Mouse (Mus musculus): ENCODE measurements around the gene Fam155a. TPM values are rescaled to one million over a fixed set of nuclear protein-coding genes. Genes with fewer than 3 reads are reported as not detected.

Gene Fam155a
- polyA plus RNA-seq, 1 experiment from 2014 or later: 0.96 TPM

DNA sequence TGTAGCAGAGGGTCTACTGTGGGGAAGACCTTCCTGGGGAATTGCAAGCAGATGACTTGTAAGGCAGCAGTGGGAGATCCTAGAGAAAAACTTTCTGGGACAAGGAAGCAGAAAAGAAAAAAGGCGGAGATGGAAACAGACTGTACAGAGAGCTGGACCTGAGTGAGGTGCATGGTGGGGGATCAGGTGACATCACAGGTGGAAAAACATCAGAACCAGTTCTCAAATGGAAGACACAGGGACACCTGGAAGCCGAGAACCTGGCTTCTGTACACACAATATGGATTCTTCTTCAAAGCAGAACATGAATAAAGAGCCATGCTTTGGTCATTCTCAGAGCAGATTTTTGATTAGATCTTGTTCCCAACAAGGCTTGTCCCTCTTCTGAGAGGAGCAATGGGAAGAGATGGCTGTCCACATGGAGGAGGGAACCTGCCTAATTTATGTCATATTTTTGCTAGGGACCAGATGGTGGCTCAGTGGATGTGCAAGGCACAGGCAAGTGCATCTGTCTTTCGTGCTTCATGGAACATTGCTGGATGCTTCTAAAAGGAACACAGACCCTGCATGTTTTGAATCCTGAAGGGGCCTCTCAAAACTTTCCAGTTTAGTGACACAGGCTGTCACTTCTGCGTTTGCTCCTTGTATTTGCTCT, 201.3 kb downstream of the Fam155a start:
- Histone ChIP-seq H3K4me2 (replicated peaks; ENCODE audit: low read depth) (no peak overlapping the region), H3K36me3 (ENCODE audit: control insufficient read depth, insufficient read depth) (no peaks in the 10 kb centered on the region), H3K4me1 (replicated peaks; ENCODE audit: control insufficient read depth, insufficient read depth, low read length) (no peaks in the 10 kb centered on the region), H3K9ac (ENCODE audit: low read depth, low read length) (no peak overlapping the region), H3K9me3 (ENCODE audit: control insufficient read depth) (no peaks in the 10 kb centered on the region), H3K27me3 (replicated peaks; ENCODE audit: control insufficient read depth, insufficient read depth, low read length) (no peaks in the 10 kb centered on the region), H3K27ac (ENCODE audit: low read depth, low read length) (no peak overlapping the region), H3K4me3 (ENCODE audit: low read depth, low read length) (no peak overlapping the region)
- no peak for ATAC-seq
- 74% methylated on average over 4 of the region's 4 CpGs for whole genome bisulfite sequencing
- no peak for TF ChIP-seq CTCF (IDR thresholded peaks at IDR 0.05; ENCODE audit: low read depth)

DNA sequence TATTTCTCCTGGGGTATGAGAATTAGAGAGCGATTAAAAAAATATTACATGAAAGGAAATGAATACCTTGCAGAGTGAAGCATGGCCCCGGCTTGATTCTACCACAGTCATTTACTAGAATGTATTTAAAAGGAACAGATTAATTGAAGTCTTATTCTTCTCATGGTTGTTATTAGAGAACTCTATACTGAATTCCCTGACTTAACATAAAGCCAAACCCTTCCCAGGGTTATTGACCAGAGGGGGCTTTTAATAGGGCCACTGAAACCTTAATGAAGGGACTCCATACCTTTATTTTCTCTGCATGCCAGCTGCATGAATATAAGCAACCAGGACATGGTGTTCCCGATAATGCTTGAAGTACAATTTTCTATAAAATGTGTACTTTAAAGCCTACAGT, 221.8 kb downstream of the Fam155a start:
- no peak for TF ChIP-seq CTCF (IDR thresholded peaks at IDR 0.05; ENCODE audit: low read depth)
- ATAC-seq: no peak

DNA sequence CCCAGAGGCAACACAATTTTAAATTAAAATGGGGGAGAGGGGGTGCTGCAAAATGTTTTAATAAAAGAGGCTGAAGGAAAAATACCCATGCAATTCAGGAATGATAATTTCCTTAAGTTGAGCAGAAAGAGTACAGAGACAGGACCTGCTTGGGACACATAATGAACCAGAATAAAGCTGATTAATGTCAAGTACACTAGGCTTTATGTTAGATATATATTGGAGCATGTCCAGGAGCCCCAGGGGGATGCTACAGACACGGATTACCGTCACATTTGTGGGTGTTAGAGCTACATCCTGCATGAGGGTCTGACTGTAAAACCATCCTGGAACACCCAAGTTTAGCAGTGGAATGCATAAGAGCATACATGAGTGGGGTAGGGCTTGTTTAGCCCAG, 223.4 kb downstream of the Fam155a start:
- H3K9me3 ChIP-seq (ENCODE audit: control insufficient read depth): no peaks in the 10 kb centered on the region

More for the DNA sequence above, 221.8 kb downstream of the Fam155a start:
- H3K36me3 ChIP-seq (ENCODE audit: control insufficient read depth, insufficient read depth): no peaks in the 10 kb centered on the region
- H3K4me1 ChIP-seq (replicated peaks; ENCODE audit: control insufficient read depth, insufficient read depth, low read length): no peaks in the 10 kb centered on the region
- H3K9ac ChIP-seq (ENCODE audit: low read depth, low read length): no peak overlapping the region
- no peaks in the 10 kb centered on the region for H3K27me3 ChIP-seq (replicated peaks; ENCODE audit: control insufficient read depth, insufficient read depth, low read length)
- no peak overlapping the region for H3K4me2 ChIP-seq (replicated peaks; ENCODE audit: low read depth)
- no peak overlapping the region for H3K4me3 ChIP-seq (ENCODE audit: low read depth, low read length)
- 94% methylated on average over 3 of the region's 3 CpGs for WGBS
- no peak overlapping the region for H3K27ac ChIP-seq (ENCODE audit: low read depth, low read length)
- H3K9me3 ChIP-seq (ENCODE audit: control insufficient read depth): no peaks in the 10 kb centered on the region

DNA sequence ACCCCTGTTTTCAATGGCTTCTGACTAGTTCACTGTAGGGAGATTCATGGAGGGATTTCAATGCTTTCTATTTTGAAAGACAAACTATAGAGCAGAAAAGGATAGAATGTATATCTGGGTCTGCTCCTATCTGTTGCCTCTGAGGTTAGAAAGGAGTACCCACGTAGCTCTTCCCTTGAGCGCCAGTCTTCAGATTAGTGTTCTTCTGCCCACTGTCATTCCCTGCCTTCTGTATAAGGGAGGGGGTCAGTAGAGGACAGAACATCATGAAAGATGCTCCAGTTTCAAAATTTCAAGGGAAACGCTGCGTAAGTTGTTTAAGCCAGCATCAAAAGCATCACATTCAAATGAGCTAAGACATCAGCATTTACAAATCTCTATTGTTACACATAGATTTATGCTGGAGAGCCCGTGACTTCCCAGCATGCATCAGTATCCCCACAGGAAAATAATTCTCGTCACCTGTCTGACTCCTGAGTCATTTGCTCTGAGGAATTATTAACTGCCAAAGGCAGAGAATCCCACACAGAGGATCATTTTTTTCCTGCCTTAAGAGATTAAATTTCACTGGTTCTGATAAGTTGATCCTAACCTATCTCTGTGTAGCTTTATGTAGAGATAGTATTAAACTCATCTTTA, 223.9 kb downstream of the Fam155a start:
- Histone ChIP-seq H3K4me1 (replicated peaks; ENCODE audit: control insufficient read depth, insufficient read depth, low read length) (no peaks in the 10 kb centered on the region), H3K9ac (ENCODE audit: low read depth, low read length) (no peak overlapping the region), H3K36me3 (ENCODE audit: control insufficient read depth, insufficient read depth) (no peaks in the 10 kb centered on the region), H3K27me3 (replicated peaks; ENCODE audit: control insufficient read depth, insufficient read depth, low read length) (no peaks in the 10 kb centered on the region), H3K4me2 (replicated peaks; ENCODE audit: low read depth) (no peak overlapping the region), H3K27ac (ENCODE audit: low read depth, low read length) (no peak overlapping the region), H3K9me3 (ENCODE audit: control insufficient read depth) (no peaks in the 10 kb centered on the region), H3K4me3 (ENCODE audit: low read depth, low read length) (no peak overlapping the region)
- 74% methylated on average over 6 of the region's 6 CpGs for WGBS
- ATAC-seq: no peak
- no peak for TF ChIP-seq CTCF (IDR thresholded peaks at IDR 0.05; ENCODE audit: low read depth)

More for the DNA sequence above, 223.4 kb downstream of the Fam155a start:
- H3K4me1 ChIP-seq (replicated peaks; ENCODE audit: control insufficient read depth, insufficient read depth, low read length): no peaks in the 10 kb centered on the region
- no peak for TF ChIP-seq CTCF (IDR thresholded peaks at IDR 0.05; ENCODE audit: low read depth)
- H3K27me3 ChIP-seq (replicated peaks; ENCODE audit: control insufficient read depth, insufficient read depth, low read length): no peaks in the 10 kb centered on the region
- no peak overlapping the region for H3K4me3 ChIP-seq (ENCODE audit: low read depth, low read length)
- H3K4me2 ChIP-seq (replicated peaks; ENCODE audit: low read depth): no peak overlapping the region
- H3K27ac ChIP-seq (ENCODE audit: low read depth, low read length): no peak overlapping the region
- no peaks in the 10 kb centered on the region for H3K36me3 ChIP-seq (ENCODE audit: control insufficient read depth, insufficient read depth)
- ATAC-seq: no peak
- 72% methylated on average over 2 of the region's 2 CpGs for WGBS
- H3K9ac ChIP-seq (ENCODE audit: low read depth, low read length): no peak overlapping the region

DNA sequence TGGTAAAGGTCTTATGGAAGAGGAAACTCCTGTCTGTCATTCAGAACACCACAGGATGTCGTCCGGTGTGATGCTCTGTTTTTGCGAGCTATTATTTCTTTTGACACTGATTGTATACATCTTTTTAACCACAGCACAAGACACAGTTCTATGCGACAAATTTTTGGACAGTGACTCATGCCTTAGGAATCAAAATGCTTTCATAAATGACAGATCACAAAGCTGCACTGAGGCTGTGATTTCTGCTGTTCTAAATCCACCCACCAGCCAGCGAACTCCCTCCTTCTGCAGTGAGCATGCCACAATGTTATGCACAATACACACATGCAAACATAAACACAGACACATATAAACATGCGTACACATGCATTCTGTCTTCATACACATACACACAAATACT, 224.5 kb downstream of the Fam155a start:
- Histone ChIP-seq H3K9me3 (ENCODE audit: control insufficient read depth) (no peaks in the 10 kb centered on the region), H3K4me3 (ENCODE audit: low read depth, low read length) (no peak overlapping the region), H3K4me1 (replicated peaks; ENCODE audit: control insufficient read depth, insufficient read depth, low read length) (no peaks in the 10 kb centered on the region), H3K9ac (ENCODE audit: low read depth, low read length) (no peak overlapping the region), H3K4me2 (replicated peaks; ENCODE audit: low read depth) (no peak overlapping the region), H3K36me3 (ENCODE audit: control insufficient read depth, insufficient read depth) (no peaks in the 10 kb centered on the region), H3K27me3 (replicated peaks; ENCODE audit: control insufficient read depth, insufficient read depth, low read length) (no peaks in the 10 kb centered on the region), H3K27ac (ENCODE audit: low read depth, low read length) (no peak overlapping the region)
- ATAC-seq: no peak
- 65% methylated on average over 6 of the region's 6 CpGs for WGBS
- TF ChIP-seq CTCF (IDR thresholded peaks at IDR 0.05; ENCODE audit: low read depth): no peak

DNA sequence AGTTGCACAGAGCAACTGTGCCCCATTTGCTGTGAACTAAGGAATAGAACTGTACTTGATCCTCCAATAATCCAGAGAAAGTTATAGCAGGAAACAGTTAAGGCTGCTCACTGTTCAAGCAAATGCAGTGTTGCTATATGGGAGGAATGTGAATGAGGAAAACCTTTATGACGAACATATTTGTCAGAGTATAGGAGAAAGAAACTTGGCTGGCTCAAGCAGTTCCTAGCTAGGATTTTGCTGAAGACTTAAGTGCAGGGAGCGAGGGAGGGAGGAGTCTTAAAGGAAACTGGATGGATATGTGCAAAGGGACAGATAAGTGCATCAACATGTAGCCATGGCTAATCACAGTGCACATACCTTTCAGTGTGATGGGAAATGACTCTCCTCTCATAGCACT, 225.3 kb downstream of the Fam155a start:
- H3K4me2 ChIP-seq (replicated peaks; ENCODE audit: low read depth): no peak overlapping the region
- H3K9me3 ChIP-seq (ENCODE audit: control insufficient read depth): no peaks in the 10 kb centered on the region
- no peaks in the 10 kb centered on the region for H3K27me3 ChIP-seq (replicated peaks; ENCODE audit: control insufficient read depth, insufficient read depth, low read length)
- 58% methylated on average over 2 of the region's 2 CpGs for WGBS
- H3K36me3 ChIP-seq (ENCODE audit: control insufficient read depth, insufficient read depth): no peaks in the 10 kb centered on the region
- ATAC-seq: no peak
- no peak overlapping the region for H3K27ac ChIP-seq (ENCODE audit: low read depth, low read length)
- no peaks in the 10 kb centered on the region for H3K4me1 ChIP-seq (replicated peaks; ENCODE audit: control insufficient read depth, insufficient read depth, low read length)
- H3K9ac ChIP-seq (ENCODE audit: low read depth, low read length): no peak overlapping the region
- TF ChIP-seq CTCF (IDR thresholded peaks at IDR 0.05; ENCODE audit: low read depth): no peak
- H3K4me3 ChIP-seq (ENCODE audit: low read depth, low read length): no peak overlapping the region

Data from intestine, postnatal 0 days (tissue).